Mouse (Mus musculus) embryo, embryonic 11.5 days (tissue): ENCODE measurements at regions not wholly inside any gene's neighbourhood (a gene's known extent, or its start where the extent isn't known, plus 50 kb on each side); places are given as distances from the start of the nearest gene placed in this dataset.
A peak's percentile ranks its signal among the peaks of the same experiment; 100 is the strongest.

Source experiments
- DNase-seq: peaks from one replicate; pipeline ENCODE4 v3.0.0-alpha.2; 2012; ENCODE audit warnings: low read depth, low spot score

DNA sequence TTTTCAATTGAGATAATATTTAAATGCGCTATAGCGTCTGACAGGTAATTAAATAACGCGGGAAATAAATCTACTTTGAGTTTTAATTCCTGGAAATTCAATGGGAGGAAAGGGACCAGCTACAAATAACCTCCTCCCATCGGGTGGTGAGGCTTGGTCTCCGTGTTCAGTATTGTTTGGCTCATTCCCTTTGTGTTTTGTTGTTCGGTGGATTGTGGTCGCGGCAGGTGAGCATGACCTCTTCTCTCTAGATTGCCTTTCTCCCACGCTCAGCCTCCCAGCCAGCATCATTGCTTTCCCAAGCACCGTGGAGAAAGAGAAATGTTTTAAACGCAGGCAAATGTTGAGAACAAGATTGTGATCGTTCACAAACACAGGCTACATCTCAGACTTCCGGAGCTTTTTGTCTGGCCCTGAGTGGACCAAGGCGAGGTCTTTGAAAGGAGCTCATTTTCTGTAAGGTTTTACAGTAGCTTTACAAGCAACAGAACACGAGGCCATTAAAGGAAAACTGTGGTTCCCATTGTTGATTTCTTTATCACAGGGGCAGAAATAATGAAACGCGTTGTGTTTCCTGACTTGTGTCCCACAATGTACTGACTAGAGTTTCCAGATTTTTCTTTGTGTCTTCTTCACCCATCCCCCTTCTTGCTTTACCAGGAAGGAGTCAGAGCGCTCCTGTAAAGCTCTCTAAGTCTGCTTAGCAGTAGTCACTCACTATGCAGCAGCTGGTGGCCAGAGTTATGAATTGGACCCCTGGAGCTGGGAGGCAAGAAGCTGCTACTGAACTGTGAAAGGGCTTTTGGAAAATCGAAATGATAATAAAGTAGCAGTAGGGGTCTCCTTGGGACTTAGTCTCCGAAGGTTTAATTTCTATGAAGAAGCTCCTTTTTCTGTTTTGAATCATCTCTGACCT is 337.7 kb downstream of the Galc start:
- DNase-seq, result no peak

DNA sequence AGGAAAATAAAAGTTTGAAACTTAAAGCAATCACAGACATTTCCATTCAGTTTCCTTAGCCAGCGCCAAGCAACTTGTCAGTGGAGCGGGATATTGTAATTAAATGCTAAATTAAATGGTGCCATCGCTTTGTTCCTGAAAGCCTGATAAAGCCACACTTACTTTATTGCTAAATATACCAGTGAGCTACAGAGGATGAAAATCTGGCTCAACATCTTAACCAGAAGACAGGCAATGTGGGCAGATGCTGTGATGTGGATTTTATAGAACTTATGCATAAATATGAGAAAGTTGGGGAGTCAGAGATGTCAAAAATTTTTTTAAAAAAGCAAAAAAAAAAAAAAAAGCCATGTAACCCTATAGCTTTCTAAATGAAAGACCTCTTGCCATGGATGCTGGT is 340.8 kb downstream of the Galc start:
- no peak for DNase-seq

DNA sequence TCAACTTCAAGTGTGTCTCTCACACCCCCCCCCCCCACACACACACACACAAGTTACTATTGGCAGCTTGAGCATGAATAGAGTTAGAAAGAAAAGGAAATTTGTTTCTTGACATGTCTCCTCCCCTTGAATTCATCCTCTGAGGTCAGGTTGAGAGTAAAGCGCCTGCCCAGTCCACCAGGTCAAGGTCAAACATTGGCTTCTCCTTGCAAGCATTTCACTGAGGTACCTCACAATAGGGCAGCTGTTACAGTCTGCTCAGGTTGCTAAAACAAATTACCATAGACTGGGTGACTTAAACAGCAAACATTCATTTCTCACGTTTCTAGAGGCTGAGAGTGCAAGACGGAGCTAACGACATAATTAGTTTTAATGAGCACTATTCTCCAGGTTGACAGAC is 344.2 kb downstream of the Galc start:
- no peak for DNase-seq

DNA sequence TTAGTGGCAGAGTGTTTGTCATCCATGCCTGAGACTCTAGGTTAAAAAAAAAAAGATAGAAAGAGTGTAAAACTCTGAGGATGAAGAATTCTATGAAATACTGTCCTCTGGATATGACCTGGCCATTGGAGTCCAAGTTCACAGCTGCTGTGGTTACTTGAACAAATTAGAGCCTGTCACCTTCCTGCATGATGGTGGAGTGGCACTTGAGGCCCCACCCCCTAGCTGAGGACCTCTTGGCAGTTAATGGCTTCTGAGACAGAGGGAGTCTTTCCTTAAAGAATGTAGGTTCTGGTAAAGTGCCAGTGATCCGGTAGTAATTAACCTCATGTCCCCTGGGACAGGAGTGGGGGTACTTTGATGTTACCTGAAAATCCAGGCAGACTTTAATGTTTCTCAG is 346.5 kb downstream of the Galc start:
- DNase-seq, result no peak

DNA sequence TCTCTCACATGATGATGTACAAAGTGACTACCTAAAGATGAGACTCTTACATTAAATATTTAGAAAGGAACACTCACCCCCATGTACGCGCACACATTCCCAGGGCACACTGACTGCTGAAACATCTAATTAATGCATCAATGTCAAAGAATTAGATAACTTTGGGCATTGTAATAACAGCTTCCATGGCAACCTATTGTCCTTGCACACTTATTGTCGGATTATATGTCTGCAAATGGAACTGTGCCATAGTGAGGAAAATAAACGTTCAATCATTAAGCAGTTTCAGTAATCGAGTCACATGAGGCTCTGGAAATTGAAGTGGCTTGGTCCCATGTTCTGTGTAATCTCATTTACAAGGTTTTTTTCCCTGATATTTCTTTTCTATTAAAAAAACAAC is 360.0 kb downstream of the Galc start:
- DNase-seq, result no peak

DNA sequence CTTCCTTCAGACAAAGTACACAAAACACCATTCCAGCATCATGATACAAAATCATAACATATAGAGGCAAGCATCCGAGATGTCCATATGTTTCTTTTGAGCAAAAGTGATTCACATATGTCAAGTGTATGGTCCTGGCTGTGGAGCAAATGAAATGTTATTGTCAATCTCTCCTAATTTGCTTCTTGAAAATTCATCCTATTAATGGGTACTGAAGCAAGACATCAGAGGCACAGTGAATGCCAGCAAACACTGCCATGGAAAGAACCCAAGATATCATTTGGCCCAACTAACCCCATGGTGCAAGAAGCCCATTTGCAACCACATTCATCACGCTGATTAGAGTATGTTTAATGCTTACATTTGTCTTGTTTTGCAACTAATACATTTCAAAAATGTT is 361.1 kb downstream of the Galc start:
- no peak for DNase-seq

DNA sequence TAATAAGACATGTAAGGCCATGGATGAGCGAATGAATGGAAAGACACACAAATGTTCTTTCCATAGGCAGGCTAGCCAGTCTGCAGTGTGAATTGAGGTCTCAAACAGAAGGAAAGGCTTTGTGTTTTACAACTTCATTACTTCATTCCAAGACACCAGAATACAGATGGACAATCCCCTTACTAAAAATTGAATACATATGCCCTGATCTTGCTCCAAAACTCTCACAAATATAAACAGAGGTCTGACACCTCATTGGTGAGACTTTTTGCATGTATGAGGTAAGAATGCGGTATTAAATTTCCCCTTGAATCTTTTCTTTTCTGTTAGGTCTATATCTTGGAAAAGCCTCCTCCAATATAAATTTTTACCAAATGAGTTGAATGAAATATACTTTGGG is 363.3 kb downstream of the Galc start:
- no peak for DNase-seq

DNA sequence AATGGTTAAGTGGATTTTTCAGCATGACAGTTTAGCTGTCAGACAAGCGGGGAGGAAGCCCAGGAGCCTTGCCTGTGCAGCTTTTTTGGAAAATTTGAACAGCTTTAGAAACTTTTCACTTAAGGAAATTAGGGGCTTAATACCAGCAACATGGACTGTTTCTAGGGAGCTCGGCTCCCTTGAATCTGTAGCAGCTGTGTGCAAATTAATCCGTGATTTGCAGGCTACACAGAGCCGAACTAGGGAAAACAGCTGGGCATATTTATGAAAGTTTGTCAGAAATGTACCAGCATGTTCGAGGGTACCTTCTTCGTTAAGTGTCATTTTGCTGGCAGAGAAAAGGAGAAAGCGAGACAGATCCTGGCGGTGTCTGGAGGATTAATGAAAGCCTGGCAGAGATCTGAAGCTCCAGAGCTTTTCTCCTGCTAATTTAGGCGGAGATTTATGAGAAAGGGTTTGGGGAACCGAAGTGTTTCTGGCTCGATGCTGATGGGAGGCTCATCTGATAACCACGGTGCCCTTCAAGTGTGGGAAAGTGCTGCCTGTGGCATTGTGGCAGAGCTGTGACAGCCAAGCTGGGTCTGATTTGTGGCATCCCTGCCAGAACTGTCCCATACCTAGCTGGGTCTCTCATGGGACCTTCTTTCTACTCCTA is 370.3 kb downstream of the Galc start:
- DNase-seq, result no peak

DNA sequence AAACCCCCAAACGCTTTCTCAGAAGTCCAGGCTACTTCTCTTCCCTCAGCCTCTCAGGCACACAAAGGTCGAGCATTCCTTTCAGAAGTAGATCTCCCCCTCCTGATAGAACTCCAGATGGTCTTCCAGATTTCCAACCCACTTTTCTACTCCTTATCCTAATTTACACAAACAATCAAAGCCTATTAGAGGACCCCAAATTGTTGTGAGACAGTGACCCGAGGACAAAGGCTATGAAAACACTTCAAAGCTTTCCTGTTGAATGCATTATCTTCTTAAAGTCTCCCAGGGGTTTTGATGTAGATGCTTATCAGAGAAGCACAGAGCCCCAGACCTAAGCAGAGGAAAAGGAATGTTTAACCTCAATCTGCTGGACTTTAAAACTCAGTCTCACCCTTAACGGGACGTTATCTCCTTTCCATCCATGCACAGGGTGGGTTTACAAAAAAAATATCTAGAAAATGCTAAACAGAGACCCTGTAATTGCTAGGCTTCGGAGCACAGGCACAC is 370.9 kb downstream of the Galc start:
- no peak for DNase-seq

DNA sequence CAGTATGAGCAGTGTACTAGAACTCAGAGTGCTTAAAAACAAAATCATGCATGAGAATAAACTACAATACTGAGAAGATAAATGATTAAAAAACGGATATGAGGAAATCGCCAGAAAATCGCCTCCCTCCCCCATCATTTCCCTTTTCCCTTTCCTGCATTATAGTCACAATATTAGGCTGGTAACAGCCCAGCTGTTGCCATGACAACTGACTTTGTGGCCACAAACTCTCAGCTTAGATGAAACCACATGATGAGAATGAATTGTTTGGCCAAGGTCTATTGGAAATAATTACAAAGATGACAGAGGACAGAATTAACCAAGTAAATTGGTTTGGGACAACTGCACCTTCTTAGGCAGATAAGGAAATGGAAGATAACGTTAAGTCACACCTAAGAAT is 376.8 kb downstream of the Galc start:
- no peak for DNase-seq

DNA sequence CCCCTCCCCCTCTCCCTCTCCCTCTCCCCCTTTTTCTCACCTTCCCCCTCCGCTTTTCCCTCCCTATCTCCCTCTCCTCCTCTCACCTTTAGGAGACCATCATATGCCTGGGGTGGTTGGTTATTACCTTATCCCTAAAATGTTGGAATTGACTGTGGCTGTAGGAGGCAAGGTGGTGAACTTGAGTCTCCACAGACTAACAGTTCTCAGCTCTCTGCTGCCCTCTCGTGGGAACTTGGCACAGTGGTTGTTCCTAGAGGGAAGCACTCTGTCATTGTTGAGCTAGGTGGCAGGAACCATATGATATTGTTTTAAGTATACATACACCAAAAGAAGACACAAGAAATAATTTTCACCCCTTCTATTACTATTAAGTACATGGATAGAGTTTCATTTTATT is 386.9 kb downstream of the Galc start:
- peak; percentile 70 for DNase-seq

DNA sequence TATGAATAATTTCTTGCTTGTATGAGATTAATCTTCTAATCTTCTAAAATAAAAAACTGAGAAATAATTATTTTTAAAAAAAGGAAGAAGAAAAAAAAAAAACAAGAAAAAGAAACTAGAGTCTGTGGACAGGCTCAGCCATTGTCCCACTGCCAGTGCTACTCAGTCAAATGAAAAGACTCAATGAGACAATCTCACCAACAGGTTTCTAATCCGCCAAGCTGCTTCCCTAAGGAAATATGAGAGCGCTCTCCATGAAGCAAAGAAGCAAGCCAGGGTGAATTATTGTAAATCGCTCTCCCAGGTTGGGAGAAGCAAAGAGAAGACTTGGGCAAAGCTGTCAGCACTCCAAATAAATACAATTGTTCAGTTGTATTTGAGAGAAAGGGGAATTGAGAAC is 396.3 kb downstream of the Galc start:
- DNase-seq, result no peak

DNA sequence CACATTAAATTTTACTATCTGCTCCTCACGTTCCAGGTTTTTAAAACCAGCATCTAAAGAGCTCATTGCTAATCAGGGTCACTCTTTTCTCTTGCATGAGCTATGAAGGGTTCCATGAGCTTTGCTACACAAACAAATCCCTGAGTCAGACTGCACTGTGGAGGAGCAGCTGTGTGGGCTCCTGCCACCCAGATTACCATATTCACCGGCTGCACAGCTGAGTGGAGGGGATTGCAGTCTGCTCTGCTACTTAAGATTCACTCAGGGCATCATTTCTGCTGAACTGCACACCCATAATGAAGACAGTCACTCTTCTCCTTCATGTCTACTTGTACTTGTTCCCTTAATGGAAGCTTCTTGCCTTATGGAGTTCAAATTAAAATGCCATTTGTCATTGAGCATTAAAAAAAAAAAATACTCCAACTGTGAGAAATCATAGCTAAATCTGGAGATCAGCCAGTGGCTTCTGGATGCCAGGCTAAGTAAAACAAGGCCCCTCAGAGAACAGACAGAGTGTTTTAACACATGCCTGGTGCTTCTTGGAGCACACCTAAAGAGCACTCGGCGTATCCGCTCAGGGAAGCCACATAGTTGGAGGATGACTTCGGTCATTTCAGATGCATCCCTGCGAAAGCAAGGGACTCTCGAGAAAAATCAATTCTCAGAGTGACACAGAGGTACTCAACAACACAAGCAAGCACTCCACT is 422.9 kb downstream of the Galc start:
- no peak for DNase-seq

DNA sequence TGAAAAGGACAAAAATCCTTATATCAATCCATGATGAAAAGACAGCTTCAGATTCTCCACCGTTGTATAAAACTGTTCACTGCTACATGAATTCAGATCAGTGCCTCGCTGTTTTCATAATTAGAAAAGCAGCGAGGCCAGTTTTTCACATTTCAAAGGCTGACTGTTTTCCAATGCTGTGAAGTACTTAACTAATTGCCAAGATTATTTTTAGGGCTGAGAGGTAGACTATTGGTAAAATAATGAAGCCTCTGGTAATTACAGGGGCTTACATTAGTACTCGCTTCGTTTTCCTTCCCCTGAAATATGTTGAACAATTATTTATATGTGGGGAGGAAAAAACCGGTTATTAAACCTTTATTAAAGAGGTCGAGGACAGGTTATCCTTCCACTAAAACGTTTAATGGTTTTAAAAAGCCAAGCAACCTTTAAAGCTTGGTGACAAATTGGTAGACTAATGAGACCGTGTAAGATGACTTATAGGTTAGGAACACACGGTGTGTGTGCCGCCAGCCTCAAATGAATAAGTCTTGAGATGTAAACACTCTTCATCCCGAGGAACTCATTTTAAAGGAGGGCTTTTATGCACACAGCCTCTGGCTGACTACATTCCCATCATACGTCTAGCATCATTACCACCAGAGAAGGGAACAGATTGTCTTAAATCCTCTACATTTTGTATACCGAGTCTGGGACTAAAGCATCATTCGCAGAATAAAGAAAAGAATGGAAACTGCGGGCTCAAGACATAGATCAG is 465.7 kb downstream of the Galc start:
- no peak for DNase-seq

DNA sequence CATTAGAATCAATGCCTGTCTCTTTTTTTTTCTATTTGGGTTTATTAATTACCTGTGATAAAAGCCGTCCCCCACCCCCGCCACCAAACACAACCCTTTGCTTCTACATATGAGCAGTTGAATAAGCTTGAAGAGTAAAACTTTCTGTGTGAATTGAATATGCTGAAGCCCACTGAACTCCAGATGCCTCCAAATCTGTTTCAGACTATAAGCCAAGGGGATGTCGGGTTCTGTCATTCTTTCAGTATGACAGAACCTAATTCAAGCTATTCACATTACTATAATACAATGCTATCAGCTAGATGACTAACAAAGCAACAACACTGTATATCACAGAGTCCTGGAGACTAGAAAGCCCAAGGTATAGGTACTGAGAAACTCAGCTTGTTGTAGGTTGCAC is 475.8 kb downstream of the Galc start:
- no peak for DNase-seq

DNA sequence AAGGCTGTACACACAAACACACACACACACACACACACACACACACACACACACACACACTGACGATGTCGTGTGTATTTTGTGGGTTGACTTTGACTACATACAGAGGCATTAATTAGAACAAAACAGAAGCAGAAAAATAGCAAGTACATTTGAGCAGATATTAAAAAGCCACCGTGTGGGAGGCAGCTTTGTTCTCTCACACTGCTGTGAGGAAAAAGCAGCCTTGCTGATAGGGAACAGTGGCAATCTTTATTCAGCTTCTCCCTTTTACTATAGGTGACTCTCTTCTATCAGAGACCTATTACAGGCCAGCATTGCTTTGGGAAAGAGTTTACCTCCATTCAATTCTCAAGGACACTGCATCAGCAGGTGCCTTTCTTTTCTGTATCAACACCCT is 500.1 kb downstream of the Galc start:
- DNase-seq, result no peak

DNA sequence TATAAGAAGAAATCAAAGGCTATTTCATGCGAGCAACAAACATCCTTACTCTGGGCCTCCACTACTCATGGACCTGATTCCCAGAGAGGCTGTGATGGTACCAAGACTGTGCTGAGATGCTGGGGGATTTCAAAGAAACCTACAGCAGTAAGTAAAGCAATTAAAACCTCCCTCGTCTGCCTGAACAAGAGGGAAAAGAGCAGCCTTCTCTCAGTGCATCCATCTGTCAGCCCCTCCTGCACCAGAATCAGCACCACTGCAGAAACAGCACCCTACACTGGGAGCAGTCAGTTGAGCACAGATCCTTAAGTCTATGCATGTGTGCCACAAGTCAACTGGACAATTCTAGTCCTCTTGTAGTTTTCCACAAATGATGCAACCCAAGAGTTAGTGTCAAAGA is 500.6 kb downstream of the Galc start:
- DNase-seq, result no peak

DNA sequence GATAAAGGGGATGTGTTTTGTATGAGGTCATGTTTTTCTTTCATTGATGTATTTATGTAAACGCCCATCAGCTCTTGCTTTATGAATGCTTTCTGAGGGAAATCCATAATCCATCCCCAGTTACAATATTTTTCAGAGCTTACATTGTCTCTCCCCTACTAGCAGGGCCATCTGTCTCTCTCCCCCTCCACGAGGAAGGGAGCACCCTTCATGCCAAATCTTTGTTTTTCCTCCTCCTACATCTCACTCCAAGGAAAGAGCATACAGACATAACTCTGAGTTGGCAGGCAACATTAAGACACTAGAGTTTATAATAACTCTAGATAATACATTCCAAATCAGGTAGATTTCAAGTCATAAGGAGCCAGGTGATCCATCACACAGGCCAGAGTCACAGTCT is 509.1 kb downstream of the Galc start:
- DNase-seq, result no peak

DNA sequence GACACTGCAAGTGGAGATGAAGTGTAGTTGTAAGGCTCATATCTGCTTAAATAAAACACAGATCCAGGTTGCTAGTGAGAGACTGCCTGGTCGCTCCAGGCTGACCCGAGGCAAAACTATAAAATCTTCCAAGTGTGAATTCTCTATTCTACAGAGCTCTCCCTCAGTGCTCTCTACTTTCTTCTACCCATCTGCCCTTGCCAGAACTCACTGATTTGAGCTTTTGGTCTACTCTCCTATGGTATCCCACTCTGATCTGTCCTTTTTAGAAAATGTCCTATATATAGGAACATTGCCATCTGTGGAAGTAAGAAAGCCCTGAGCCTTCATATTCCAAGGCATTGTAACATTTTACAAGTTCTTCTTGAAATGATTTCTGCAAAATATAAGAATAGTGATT is 518.3 kb downstream of the Galc start:
- no peak for DNase-seq

DNA sequence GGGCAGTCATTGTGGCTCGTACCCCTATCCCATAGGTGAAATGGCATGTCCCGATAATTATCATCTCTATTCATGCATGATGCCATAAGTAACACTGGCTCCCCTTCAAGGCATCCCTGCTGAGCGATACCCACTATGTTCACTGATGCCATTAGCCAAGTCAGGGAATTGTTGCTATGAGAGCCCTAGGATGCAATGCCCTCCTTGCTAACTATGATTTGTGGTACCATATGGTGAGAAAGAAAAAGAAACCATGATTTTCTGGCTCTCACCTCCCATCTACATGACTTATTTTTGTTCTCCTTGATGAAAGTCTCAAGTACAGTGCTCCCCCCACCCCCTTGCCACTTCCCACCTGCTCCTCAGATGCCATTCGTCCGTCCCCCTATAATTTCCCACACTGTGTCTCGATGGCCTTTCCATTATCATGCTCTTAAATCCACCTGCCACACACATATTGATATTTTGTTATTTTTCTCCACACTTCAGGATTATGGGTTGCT is 527.1 kb downstream of the Galc start:
- no peak for DNase-seq

DNA sequence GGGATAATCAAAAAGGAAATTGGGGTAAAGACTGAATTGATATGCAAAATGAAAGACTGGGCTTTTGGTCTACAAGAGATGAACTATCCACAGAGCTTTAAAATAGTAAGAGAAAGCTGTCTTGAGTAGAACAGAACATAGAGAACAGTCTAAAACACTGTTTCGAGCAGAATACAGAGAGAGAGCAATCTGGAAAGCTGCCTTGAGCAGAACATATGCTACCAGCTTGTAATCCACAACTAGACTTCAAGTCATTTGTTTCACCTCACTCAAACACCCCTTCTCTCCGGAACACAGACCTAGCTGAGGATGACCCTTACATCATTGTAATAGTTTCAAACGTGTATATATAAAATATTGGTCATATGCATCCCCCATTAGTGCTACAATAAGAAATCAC is 538.7 kb downstream of the Galc start:
- no peak for DNase-seq

DNA sequence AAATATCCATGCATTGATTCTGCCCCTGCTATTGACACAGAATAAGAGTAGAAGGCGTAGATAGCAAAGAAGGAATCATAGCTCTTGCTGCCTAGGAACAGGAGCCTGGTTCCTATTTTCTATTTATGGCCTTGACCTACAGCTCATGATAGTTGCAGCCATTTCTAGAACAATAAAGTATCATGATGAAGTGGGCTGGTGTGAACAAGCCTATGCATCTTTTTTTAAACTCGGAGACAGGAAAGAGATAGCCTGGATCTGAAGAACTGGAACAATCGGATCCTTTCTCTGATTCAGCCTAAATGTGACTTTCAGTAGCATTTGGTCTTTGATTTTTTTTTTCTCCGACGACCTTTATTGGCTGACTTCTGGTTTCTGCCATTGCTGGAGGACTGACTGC is 541.4 kb downstream of the Galc start:
- DNase-seq, result no peak
